7 mouse cellular contexts compared by ENCODE assay signal in genomic region chr10:26373951-26374435, GRCm38 (mm10). TPM values are rescaled to one million over a fixed set of nuclear protein-coding genes. Genes with fewer than 3 reads are reported as not detected.
A peak's percentile ranks its signal among the peaks of the same experiment; 100 is the strongest.
DNase-seq lines count a peak whose midpoint lies in the region; ATAC-seq and TF ChIP-seq lines count a peak whose summit lies in the region.

No protein-coding gene starts in this region.

- peak overlapping the region; percentile 93 for H3K4me3 ChIP-seq in heart, adult 2 months
- H3K4me3 ChIP-seq in liver, embryonic 11.5 days (ENCODE audit: low read depth, low read length) = peak overlapping the region; percentile 78
- H3K4me3 ChIP-seq in stomach, embryonic 16.5 days (replicated peaks; ENCODE audit: low read length) = peak overlapping the region; percentile 87

- TF ChIP-seq CTCF in heart, adult 2 months (IDR thresholded peaks at IDR 0.05) = no peak

- H3K27ac ChIP-seq in heart, adult 2 months = peak overlapping the region; percentile 68
- peak overlapping the region; percentile 81 for H3K27ac ChIP-seq in liver, embryonic 11.5 days (ENCODE audit: low read depth, low read length)
- peak overlapping the region; percentile 96 for H3K27ac ChIP-seq in stomach, embryonic 16.5 days (ENCODE audit: low read length)

- H3K27me3 ChIP-seq in heart, adult 2 months (ENCODE audit: control insufficient read depth, insufficient read depth, low read length) = no peaks in the 10 kb centered on the region
- no peaks in the 10 kb centered on the region for H3K27me3 ChIP-seq in liver, embryonic 11.5 days (replicated peaks; ENCODE audit: control insufficient read depth, insufficient read depth, low read length)
- no peaks in the 10 kb centered on the region for H3K27me3 ChIP-seq in stomach, embryonic 16.5 days (ENCODE audit: control insufficient read depth, insufficient read depth, low read length)

- no peaks in the 10 kb centered on the region for H3K9me3 ChIP-seq in liver, embryonic 11.5 days (ENCODE audit: control insufficient read depth, low read length)
- H3K9me3 ChIP-seq in stomach, embryonic 16.5 days (replicated peaks; ENCODE audit: control insufficient read depth, low read length) = no peaks in the 10 kb centered on the region

- H3K4me1 ChIP-seq in heart, adult 2 months (ENCODE audit: control insufficient read depth, insufficient read depth, low read length) = no peaks in the 10 kb centered on the region; the same call in 1 of the 2 replicates
- no peaks in the 10 kb centered on the region for H3K4me1 ChIP-seq in liver, embryonic 11.5 days (replicated peaks; ENCODE audit: control insufficient read depth, insufficient read depth, low read length)
- H3K4me1 ChIP-seq in stomach, embryonic 16.5 days (ENCODE audit: control insufficient read depth, insufficient read depth, low read length) = peaks cover 7% of the 10 kb centered on the region

- no peak for TF ChIP-seq POLR2A in heart, adult 2 months (IDR thresholded peaks at IDR 0.05; ENCODE audit: insufficient read depth, low read depth, low read length)

- H3K9ac ChIP-seq in heart, adult 2 months (ENCODE audit: low read depth, low read length) = peak overlapping the region; percentile 97
- peak overlapping the region; percentile 88 for H3K9ac ChIP-seq in liver, embryonic 11.5 days (ENCODE audit: low read depth, low read length)
- peak overlapping the region; percentile 93 for H3K9ac ChIP-seq in stomach, embryonic 16.5 days (ENCODE audit: low read length)

- DNase-seq in adrenal gland, postnatal 10 days = peak; percentile 86
- DNase-seq in embryo, embryonic 9.5 days (ENCODE audit: extremely low spot score) = peak; percentile 71
- peak; percentile 84 for DNase-seq in heart, adult 2 months
- DNase-seq in kidney, adult 8-10 months = peak; percentile 17 to 51
- peak; percentile 74 for DNase-seq in liver, embryonic 11.5 days (ENCODE audit: low spot score)
- peak; percentile 74 for DNase-seq in naive thymus-derived CD4-positive, alpha-beta T cell, adult 2 months (ENCODE audit: low read depth)

- H3K36me3 ChIP-seq in heart, adult 2 months (ENCODE audit: control insufficient read depth, insufficient read depth, low read length) = no peaks in the 10 kb centered on the region
- H3K36me3 ChIP-seq in liver, embryonic 11.5 days (ENCODE audit: control insufficient read depth, insufficient read depth, low read length) = no peaks in the 10 kb centered on the region
- H3K36me3 ChIP-seq in stomach, embryonic 16.5 days (ENCODE audit: control insufficient read depth, insufficient read depth, low read length) = no peaks in the 10 kb centered on the region

- H3K4me2 ChIP-seq in liver, embryonic 11.5 days = peak overlapping the region; percentile 94
- peak overlapping the region; percentile 89 for H3K4me2 ChIP-seq in stomach, embryonic 16.5 days (ENCODE audit: low read depth, low read length)

- intact Hi-C loops in heart, adult 2 months (cut with DNase I) = loop anchor here (1.0 to 10.0 kb wide), 6 partner anchors 118 to 623 kb away; partner anchors contain the start of gene Arhgap18

- 0 out of 2 replicates have a peak, but pooled peaks cover 1% of the 10 kb centered on the region for H3K79me2 ChIP-seq in heart, adult 2 months (replicated peaks; ENCODE audit: control insufficient read depth, insufficient read depth, low read length)

- WGBS in heart, adult 2 months = under 1% methylated on average over 69 of the region's 71 CpGs
- under 1% methylated on average over 49 of the region's 71 CpGs for WGBS in liver, embryonic 11.5 days
- under 1% methylated on average over 71 of the region's 71 CpGs for WGBS in stomach, embryonic 16.5 days

- no peak for TF ChIP-seq EP300 in heart, adult 2 months (IDR thresholded peaks at IDR 0.05; ENCODE audit: insufficient read depth, low read depth, low read length)

- peak; percentile 49 for ATAC-seq in liver, embryonic 11.5 days (replicated peaks; ENCODE audit: low FRiP score)
- peak; percentile 63 for ATAC-seq in stomach, embryonic 16.5 days (ENCODE audit: insufficient read depth, low FRiP score)

RNA-seq across cellular contexts. Expression of gene L3mbtl3, which starts 1.8 kb away (rescaled TPM):
- total RNA-seq in adrenal gland, postnatal 10 days (2021) = 10 to 100 TPM; 13.8 to 17.5 TPM
- 1 to 10 TPM; 7.3 to 8.6 TPM for total RNA-seq in heart, adult 2 months (2021)
- 1.9 and 3.5 TPM in 2 replicates for polyA plus RNA-seq in heart, adult 2 months (2012; rRNA removed)
- polyA plus RNA-seq in liver, embryonic 11.5 days (2014; fragmentation: Nextera tagmentation; extraction: Ambion mirVana) = 8.6 and 9.5 TPM in 2 replicates
- 10.8 and 11.3 TPM in 2 replicates for polyA plus RNA-seq in stomach, embryonic 16.5 days (2015; fragmentation: Nextera tagmentation; extraction: Ambion mirVana)

Comparison
In these comparisons a context has a peak if more than half of its experiments do, and no peak if none do; other contexts are left out.
1. Peak in every context shown above with its lines: DNase-seq, ATAC-seq, H3K4me3 ChIP-seq and H3K27ac ChIP-seq.
2. DNase-seq: peak in every context shown above with its lines; median percentile 86 in adrenal gland, postnatal 10 days; 84 in heart, adult 2 months; 74 in liver, embryonic 11.5 days; 74 in naive thymus-derived CD4-positive, alpha-beta T cell, adult 2 months; 71 in embryo, embryonic 9.5 days; 34 in kidney, adult 8-10 months.